Mouse (Mus musculus) 3T3-L1 (cell line): ENCODE data around the gene Gm9918.
A peak's percentile ranks its signal among the peaks of the same experiment; 100 is the strongest.
"Not testable (repeated sequence)": the region's sequence is repeated elsewhere in the genome, so short reads cannot be mapped to it uniquely, and the experiment has no call there.

Experiments
- DNase-seq: peaks from one replicate; pipeline ENCODE4 v3.0.0-alpha.2; 2015; ENCODE audit warnings: low read depth, low spot score

The Gm9918 gene

DNA sequence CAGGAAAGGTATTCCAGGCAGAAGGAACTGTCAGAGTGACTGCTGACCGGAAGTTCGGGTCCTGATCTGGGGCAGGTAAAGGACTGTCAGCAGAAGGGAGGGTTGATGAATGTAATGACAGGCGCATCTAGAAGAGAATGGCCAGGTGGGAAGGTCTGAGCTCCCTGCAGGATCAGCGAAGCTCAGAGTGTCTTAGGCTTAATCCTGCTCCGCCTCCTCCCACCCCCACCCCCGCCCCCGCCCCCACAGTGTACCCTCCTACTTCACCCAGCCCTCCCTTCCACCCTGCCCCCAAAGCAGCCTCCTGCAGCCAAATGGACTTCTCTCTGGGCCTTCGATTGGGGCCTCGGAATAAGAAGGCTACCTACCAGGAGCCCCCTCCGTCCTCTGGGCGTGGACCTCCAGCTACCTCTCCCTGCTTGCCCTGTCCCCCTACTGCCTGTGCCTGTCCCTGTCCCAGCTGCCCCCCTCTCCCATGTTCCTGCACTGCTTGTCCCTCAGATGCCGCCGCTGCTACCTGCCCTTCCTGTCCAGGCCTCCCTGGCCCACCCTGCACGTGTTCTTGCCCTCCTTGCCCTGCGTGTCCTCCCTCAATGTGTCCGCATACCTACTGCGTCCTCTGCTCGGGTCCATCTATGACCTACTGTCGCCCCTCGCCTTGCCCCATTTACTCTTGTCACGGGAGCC, at the start of gene Gm9918:
Gene Gm9918, plus strand, starts transcription at position 290 of the 687 bp plus-strand sequence.
- no peak for DNase-seq

DNA sequence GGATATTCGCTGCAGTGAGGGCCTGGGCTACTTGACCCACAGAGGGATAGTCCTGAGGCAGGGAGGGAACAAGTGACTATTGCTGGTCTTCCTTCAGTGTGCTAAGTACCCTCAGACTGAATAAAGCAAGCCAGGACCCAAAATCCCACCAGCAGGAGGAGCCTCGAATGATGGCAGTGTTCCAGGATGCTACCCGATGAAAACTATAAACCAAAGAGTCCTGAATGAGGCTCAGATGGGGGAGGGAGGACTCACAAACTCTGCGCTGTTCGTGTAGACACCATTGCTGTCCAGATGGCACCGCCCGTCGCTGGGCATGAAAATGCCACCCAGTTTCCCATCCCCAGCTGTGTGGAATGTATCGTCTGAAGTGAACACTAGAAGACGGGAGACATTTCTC, 48.0 kb upstream of the Gm9918 start:
- DNase-seq, result no peak

DNA sequence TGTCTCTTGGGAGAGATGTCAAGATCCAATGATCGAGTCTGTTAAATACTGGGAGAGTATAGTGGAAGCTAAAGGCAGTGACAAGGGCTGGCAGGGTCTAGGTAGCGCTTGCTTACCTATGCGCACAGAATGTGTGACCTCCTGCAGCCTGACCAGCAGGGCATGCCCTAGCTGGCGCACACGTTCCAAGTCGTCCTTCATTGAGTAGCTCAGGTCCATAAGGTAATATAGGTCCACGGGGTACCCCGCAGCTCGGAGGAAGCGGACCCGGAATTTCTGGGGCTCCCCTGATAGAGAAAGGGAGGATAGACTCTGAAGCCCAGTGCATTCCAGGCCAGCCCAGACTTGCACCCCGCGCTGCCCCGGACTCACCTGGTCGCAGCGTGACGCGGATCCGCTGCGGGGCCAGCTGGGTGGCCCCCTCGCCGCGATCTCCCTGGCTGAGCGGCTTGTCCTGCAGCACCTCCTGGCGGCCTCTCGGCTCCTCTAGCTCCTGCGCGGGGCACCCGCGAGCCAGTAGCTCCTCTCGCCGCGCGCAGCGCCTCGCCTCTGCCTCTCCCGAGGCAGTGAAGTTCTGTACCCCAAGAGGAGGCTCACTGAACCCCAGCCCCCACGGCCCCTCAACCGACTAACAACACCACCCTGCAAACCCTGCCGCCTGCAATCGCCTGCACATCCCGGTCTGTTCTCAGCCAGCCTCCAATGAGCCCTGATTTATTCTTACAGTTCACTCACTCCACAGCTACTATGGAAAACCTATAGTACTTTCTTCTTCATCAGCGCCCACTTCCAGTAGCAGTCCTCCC, 46.0 kb upstream of the Gm9918 start:
- DNase-seq, result peak; percentile 71

DNA sequence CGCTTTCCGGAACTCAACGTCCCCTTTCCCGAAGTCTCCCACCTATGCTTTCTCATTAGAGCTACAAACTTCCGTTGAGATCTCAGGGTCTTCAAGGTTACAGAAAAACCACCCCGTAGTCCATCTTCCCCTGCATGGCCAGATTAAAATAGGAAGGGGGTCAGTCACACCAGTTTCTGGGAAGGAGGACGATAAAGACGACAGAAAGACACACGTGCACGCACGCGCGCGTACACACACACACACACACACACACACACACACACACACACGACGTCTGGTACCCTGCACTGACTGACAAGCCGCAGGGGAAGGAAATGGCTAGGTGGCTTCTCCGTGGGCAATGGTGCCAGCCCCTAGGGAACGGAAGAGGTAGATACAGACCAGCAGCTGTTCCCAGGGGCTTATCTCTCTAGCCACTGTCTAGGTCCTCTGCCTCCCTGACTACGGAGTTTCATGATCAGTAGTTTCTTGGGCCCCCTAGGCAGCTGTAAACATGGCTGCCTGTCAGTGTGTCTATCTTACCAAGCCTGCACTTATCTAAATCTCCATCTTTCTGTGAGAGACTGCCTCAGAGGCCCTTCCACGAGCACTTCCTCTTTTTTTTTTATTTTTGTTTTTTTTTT, 45.3 kb upstream of the Gm9918 start:
- DNase-seq, result no peak

DNA sequence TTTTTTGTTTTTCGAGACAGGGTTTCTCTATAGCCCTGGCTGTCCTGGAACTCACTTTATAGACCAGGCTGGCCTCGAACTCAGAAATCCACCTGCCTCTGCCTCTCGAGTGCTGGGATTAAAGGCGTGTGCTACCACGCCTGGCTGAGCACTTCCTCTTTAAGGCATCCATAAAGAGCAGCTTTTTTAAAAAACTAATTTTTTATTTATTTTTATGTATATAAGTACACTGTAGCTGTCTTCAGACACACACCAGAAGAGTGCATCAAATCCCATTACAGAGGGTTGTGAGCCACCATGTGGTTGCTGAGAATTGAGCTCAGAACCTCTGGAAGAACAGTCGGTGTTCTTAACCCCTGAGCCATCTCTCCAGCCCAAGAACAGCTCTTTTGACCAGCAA, 44.7 kb upstream of the Gm9918 start:
- DNase-seq, result not testable (repeated sequence)

DNA sequence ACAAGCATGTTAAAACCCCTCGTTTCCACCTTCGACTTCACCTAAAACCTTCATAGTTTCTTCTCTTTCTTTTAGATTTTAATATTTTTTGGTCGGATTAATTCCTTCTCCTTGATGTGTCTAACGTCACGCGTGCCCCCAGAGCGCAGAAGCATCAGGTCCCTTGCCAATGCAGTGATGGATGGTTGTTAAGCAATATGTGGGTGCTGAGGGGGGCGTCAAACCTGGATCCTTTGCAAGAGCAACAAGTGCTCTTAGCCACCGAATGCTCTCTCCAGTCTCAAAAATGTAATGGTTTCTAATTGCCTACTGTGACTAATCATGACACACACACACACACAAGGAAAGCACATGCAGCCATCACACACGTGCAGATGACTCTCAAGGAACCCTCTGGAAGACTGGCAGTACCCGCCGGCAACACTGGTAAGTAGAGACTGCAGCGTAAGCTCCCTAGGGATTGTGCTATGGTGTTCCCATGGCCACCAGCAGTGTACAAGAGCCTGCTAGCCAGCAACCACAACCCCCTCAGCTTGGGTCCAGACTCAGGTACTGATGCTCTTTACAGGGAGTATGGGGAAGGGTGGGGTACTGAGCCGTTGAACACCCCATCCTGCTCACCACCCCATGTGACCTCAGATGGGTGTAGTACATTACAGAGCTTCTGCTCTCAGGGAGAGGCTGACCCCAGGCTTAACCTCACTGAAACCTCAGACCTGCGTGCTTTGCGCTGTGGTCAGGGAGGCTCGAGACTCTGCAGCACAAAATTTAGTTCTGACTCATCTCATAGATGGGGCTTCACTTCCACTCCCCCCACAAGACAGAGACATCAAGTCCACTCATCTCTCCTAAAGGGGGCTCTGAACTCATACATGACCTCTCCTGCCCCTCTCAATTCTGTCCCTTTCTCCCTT, 39.7 kb upstream of the Gm9918 start:
- peak; percentile 90 for DNase-seq

DNA sequence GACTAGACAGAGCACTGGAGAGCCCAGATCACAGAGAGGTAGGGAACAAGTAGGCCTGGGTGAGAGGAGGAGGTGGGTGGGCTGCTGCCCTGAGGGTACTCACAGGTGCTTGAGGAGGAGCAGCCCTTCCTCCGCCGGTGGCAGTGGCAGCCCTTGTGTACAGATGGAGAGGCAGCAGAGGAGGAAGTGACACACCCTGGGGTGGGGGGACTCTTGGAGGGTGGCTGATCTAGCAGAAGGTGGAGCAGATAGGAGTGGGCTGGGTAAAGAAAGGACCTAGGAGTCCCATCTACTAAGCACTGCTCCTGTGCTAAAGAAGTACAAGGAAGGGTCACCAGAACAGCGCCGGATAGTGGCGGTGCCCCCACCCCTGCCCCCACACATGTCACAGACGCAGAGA, 38.6 kb upstream of the Gm9918 start, which contains the start of gene Itgb7:
Gene Itgb7, minus strand, starts transcription at position 197 of the 400 bp plus-strand sequence.
- DNase-seq, result no peak

DNA sequence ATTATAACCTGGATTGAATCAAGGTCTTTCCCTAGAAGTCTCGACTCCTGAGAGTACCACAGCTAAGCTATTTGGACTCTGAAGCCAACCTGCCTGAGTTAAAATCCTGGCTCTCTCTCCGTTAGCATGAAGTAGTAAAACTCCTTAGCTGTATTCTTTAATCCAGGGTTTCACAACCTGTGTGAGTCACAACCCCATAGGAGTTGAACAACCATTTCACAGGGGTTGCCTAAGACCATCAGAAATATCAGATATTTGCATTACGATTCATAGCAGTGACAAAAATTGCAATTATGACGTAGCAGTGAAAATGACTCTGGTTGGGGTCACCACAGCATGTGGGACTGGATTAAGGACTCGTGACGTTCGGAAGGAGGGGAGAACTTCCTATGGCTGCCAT, 37.6 kb upstream of the Gm9918 start:
- peak; percentile 88 for DNase-seq

DNA sequence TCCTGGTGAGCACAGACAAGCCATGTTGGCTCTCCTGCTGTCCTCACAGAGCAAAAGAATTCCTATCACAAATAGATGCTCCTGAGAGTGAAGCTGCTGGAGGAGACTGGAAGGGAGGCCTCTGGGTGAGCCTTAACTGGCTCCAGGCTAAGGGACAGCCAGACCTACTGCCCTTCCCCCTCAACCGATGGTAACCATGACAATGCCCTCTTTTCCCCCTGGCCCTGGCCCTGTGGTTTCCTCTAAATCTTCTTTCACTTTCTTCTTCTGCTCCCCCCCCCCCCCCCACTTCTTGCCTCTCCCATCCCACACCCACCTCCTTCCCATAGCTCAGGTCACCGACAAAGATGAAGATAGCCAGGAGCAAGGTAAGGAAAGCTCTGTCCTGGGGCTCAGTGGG, 36.5 kb upstream of the Gm9918 start:
- peak; percentile 47 for DNase-seq

DNA sequence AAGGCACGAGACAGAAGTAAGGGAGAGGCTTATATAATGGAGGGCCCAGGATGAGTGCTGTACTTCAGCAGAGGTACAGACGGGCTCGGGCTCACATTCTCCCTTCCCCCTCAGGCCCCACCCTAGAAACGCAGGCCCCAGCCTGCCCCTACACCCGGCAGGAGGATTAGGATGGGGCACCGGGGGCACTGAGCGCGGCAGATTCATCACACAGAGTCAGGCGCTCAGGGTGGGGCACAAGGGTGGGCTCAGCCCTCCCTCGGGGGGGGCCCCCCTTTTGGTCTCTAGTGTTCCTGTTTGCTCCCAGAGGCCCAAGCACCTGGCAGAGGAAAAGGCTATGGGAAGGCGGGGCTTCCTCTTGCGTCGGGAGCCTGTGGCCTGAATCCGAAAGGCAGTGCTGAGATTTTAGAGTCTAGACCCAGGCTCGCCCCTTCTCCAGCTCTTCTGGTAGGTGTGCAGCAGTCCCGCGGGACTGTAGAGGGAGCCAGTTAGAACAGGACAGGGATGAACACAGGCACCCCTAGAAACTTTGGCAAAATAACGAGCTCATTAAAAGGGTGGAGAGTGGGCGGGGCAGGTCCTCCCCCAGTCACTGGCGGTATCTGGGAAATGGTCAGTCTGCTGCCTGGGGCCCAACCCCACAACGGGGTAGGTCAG, 34.9 kb upstream of the Gm9918 start:
- DNase-seq, result no peak

DNA sequence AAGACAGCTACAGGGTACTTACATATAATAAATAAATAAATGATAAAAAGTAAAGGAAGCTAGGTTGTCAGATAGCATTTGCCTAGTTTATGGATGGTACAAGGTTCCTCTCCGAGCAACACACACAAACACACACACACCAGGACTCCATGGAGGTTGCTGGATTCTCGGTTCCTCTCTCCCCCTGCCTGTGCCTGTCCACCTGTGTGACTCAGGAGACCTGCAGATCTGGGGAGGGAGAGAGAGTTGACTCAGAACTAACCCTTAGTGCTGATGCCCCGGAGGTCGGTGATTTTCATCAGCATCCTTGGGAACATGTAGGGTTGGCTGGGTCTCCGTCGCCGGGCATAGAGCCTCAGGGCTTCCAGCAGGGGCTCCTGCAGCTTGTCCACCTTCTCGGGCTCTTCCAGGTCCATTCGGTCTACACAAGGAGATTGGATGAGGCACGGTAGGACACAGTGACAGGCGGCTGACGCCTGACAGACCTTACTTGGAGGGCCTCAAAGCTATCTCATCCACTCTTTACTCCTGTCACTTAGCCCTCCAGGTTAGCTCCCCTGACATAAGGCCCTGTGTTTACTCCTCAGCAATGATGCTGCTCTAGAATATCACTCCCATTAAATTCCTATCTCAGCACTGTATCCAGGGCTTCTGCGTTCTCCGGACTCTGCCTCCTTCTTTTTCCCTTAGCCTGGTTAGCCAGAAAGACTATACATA, 31.7 kb upstream of the Gm9918 start:
- no peak for DNase-seq

DNA sequence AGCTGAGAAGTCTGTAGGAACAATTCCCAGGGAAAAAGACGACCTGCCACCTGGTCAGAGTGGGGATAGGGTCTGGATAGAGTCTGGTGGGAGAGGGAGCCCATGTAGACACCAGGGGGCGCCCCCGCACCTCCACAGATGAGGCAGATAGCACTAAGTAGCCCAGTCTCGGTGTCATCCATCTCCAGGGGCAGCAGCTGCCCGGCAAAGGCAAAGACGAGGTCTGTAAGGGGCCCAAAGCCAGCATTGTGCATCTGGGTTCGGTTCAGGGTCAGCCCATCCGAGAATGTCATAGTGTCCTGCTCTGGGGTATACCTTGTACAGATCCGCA, 31.1 kb upstream of the Gm9918 start:
- DNase-seq, result peak; percentile 82

DNA sequence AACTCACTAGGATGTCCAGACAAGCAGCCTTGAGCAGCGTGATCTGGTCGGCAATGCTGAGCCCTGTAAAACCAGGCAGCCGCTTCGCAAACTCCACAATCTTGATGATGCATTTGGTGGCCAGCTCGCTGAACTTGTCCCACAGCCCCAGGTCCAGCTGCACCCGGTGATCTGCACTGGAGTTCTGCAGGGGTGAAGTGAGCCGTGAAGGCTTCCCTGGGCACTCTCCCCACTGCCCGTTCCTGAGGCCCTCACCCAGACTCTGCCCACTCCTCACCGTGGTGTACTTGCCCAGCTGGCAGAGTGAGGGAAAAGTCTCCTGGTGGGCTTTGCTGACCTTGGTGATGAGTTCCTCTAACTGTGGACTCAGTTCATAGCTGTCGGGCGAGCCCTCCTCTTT, 30.5 kb upstream of the Gm9918 start:
- no peak for DNase-seq

DNA sequence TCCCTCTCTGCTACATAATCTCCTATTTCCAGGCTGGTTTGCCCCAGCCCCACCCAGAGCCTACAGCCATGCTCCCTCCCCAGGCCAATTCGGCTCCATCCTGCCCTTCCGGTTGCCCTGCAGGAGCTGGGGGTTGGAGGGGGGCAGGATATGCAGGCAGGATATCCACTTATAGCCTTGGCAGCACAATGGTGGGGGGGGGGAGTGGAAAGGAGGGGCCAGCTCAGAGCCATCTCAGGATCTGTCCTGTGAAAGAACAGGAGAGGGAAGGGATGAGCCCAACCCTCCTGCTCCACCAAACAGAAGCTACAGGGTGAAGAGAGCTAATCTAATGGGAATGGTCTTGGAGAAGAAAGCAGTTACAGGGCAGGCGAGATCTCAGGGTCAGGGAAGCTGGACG, 29.8 kb upstream of the Gm9918 start:
- no peak for DNase-seq

DNA sequence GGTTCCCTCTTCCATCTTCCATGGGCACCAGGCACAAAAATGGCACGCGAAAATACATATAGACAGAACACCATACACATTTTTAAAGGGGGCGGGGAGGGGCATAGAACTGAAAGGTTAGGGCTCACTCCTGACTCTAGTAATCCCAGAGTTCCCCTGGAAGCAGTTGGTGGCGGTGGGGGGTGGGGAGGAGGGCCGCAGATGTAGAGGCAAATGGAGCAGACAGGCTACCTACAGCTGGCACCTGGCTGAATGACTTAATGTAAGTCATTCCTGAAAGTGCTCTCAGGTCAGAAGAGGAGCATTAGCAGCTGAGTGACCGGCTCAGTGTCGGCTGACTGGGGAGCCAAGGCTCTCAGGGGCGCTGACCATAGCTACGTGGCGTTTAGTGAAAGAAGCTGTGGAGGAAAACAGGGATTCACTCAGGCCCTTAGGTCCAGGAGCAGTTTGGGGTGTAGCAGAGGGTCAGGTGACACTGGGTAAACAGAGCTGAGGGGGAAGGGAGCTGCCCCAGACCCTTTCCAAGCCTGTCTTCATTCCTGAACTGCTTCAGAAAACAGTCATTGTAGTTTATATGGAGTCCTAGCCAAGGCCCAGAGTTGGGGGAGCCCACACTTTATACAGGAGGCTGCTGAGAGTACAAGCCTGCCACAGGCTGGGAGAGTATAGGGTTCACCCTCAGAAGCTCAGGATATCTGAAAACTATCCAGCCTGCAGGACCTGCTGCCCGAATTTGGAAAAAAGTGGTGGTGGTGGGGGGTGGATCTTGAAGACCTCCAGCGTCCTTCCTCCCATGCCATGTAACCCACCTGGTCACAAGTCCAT, 27.7 kb upstream of the Gm9918 start:
- no peak for DNase-seq

DNA sequence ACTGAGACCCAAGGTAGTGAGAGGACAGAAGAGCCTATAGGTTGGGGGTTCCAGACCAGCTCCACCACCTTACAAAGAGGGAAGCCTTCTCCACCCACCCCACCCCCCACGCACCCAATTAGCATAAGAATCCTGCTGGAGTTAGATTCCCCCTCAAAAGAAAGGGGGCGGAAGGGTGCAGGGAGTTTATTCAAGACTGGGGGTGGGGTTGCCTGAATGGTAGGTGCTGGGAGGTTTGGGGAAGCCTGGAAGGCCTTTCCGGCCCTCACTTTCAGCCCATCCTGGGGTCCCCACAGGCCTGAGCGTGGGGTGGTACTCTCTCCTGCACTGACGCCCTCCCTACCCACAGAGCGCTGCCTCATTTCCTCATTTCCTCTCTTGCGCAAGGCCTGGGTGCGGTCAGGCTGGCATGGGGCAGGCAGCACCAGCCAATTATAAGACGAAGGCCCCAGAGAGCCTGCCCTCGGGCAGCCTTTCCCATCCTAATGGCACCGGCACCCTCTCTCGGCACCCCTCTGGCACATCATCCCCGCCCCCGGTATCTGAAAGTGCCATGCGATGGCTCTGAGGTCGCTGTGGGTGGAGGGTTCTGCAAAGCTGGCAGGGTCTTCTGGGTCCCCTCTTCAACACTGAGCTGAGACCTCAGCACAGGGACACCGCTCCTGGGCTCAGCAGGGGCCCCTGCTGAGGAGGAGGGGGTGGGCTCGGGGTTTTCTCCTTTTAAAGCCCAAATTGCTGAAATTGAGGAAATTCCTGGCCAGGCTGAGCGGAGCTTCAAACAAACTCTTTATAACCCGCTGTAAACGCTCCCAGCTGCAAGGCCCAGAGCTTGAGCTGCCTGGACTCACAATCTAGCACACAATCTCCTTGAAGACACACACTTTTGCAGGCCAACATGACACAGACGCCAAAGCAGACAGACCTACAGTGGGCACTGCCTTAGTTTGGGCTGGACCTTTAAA, 26.9 kb upstream of the Gm9918 start:
- peak; percentile 76 for DNase-seq

DNA sequence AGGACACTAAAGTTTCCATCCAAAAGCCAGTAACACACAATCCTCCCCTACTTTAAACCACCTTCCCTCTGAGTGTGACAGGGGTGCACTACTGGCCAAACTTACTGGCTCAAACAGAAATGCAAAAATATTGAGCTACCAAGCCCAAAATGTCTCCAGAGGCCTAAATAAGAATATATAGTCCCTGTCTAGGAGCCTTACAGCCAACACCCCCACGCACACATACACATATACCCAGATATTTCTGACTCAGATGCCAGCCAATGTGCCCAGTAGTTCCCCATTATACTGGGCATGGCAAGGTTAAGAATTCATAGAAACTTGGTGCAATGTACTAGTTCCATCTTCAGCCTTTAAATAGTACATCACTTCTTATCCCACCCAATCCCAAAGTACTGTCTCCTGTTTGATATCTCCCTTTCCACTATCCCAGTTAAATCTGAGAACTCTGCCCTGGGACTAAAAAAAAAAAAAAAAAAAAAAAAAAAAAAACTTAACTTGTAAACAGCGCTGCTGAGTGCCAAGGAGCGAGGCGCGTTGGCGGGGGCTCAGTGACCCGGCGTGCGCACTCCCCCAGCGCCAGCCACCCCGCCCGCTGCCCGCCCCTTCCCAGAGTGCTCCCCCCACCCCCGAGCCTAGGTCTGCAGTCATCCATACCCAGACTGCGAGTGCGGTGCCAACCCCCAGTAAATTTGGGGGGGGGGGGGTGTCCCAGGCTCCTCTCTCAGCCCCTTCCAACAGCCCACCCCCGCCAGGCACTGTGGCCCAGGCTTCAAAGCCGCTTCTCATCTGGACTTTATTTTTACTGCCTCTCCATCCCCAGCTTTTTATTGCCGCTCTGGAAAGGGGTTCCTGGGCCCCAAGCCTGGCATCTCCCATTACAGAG, 25.8 kb upstream of the Gm9918 start:
- DNase-seq, result peak; percentile 57
